Mouse (Mus musculus) liver, adult 2 months (tissue): ENCODE measurements around the gene Nans.

ENCODE experiments used
- CTCF ChIP-seq: fragments of 200-500 bp; IDR thresholded peaks from 2 replicates; pipeline ENCODE4 v1.5.1; 2011; ENCODE audit warnings: low read depth, low read length, control low read depth
- POLR2A ChIP-seq: fragments of 200-500 bp; IDR thresholded peaks from 2 replicates; pipeline ENCODE4 v1.6.1; 2011; ENCODE audit warnings: low read length, control low read depth; ENCODE audit not compliant: insufficient read depth; ENCODE audit errors: extremely low read depth

GRCm38 (mm10) chr4:46452481-46452850 lies 36.6 kb upstream of the Nans start:
- TF ChIP-seq CTCF (no peak), POLR2A (no peak)
